Mouse (Mus musculus) stomach, postnatal 0 days (tissue): ENCODE data around the gene Depdc5. TPM values are rescaled to one million over a fixed set of nuclear protein-coding genes. Genes with fewer than 3 reads are reported as not detected.

Experiments
- ATAC-seq: fragments of 200-750 bp; cut with Nextera tagmentation; 2 replicates; pipeline ENCODE4 v1.8.0; 2017; ENCODE audit not compliant: low FRiP score, low TSS enrichment
- DNase-seq: peaks from one replicate; pipeline ENCODE4 v3.0.0-alpha.2; 2016; ENCODE audit warnings: low spot score
- H3K27ac ChIP-seq: fragments of 300-500 bp; sonication (generic); replicated peaks from 2 replicates; pipeline ENCODE4 v1.5.1; 2014; ENCODE audit warnings: mild to moderate bottlenecking, control low read depth
- H3K27me3 ChIP-seq: fragments of 300-500 bp; sonication (generic); 2 replicates; pipeline ENCODE4 v1.6.1; 2014; ENCODE audit warnings: low read length; ENCODE audit not compliant: control insufficient read depth, insufficient read depth
- H3K36me3 ChIP-seq: fragments of 300-500 bp; sonication (generic); 2 replicates; pipeline ENCODE4 v1.6.1; 2014; ENCODE audit warnings: low read length, mixed read lengths; ENCODE audit not compliant: control insufficient read depth, insufficient read depth
- H3K4me1 ChIP-seq: fragments of 300-500 bp; sonication (generic); replicated peaks from 2 replicates; pipeline ENCODE4 v1.6.1; 2014; ENCODE audit warnings: antibody characterized with exemption; ENCODE audit not compliant: control insufficient read depth, insufficient read depth
- H3K4me2 ChIP-seq: fragments of 300-500 bp; sonication (generic); replicated peaks from 2 replicates; pipeline ENCODE4 v1.6.1; 2014; ENCODE audit warnings: low read depth, mild to moderate bottlenecking, control low read depth, moderate library complexity
- H3K4me3 ChIP-seq: fragments of 300-500 bp; sonication (generic); 2 replicates; pipeline ENCODE4 v1.5.1; 2014; ENCODE audit warnings: low read depth, low read length, control low read depth
- H3K9ac ChIP-seq: fragments of 300-500 bp; sonication (generic); 2 replicates; pipeline ENCODE4 v1.6.1; 2014; ENCODE audit warnings: mild to moderate bottlenecking, low read length, control low read depth, mixed read lengths
- H3K9me3 ChIP-seq: fragments of 300-500 bp; sonication (generic); 2 replicates; pipeline ENCODE4 v1.6.1; 2016; ENCODE audit warnings: low read length; ENCODE audit not compliant: control insufficient read depth
- CTCF ChIP-seq: IDR thresholded peaks from 2 replicates; pipeline ENCODE4 v1.5.1; 2016; ENCODE audit warnings: antibody characterized with exemption, low read depth, mild to moderate bottlenecking, moderate library complexity
- EP300 ChIP-seq: optimal IDR thresholded peaks from 2 replicates; pipeline ENCODE3; 2016; ENCODE audit warnings: antibody characterized with exemption
- WGBS: fragments of 180-500 bp; shearing (Covaris S2); extraction: QIAGEN DNeasy Blood & Tissue Kit; methylation state at CpG from one replicate; pipeline ENCODE4 v1.1.7; 2014; 5-methylcytosine and 5-hydroxymethylcytosine counted together
- polyA plus RNA-seq: library from polyadenylated mRNA; unstranded; fragments of >200 nt; fragmentation: Nextera tagmentation; extraction: Ambion mirVana; gene quantifications from 2 replicates; pipeline ENCODE4 v1.2.1, GENCODE M21; 2015

The Depdc5 gene
- polyA plus RNA-seq, 1 experiment from 2014 or later = 4.1 TPM

DNA sequence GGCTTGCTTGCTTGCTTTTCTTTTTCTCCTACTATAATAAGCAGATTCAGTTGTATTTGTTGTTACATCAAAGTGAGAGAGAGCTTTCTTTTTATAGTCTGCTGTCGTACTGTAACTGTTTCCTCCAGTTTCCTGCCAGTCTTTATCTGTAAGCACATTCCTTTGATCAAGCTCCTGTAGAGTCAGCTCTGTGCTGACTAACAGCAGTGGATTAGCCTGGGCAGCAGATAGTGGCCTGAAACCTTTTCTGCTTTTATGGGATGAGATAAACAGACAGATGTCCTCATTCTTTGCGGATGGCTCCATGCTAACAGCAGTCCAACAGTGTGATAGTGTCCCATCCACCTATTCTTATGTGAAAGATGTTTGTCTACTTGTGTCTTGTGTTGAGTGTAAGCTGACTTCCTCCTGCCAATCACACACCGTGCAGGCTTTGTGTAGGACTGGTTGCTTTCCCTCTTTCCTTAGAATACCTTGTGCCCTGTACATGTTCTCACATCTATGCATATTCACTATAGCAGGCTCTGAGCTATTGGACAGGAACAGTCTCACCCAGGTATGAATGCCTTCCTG is 87.3 kb downstream of the Depdc5 start:
- TF ChIP-seq CTCF (no peak), EP300 (no peak)
- H3K4me2 ChIP-seq = no peak overlapping the region
- H3K9me3 ChIP-seq = no peaks in the 10 kb centered on the region
- peaks cover 10% of the 10 kb centered on the region; the same call in 1 of the 2 replicates for H3K36me3 ChIP-seq
- no peak overlapping the region for H3K9ac ChIP-seq
- H3K4me1 ChIP-seq = no peaks in the 10 kb centered on the region
- H3K27me3 ChIP-seq = no peaks in the 10 kb centered on the region
- no peak for DNase-seq
- WGBS = 68% methylated on average over 3 of the region's 3 CpGs
- no peak overlapping the region for H3K4me3 ChIP-seq
- no peak overlapping the region for H3K27ac ChIP-seq
- no peak for ATAC-seq

- ATAC-seq (no peak), DNase-seq (no peak)
- H3K4me2 ChIP-seq = no peak overlapping the region
- H3K27ac ChIP-seq = no peak overlapping the region
- WGBS = 64% methylated on average over 4 of the region's 4 CpGs
- no peak for TF ChIP-seq EP300
- no peak for TF ChIP-seq CTCF
- no peak overlapping the region for H3K9ac ChIP-seq
- no peaks in the 10 kb centered on the region for H3K4me1 ChIP-seq
- no peaks in the 10 kb centered on the region for H3K27me3 ChIP-seq
- no peak overlapping the region for H3K4me3 ChIP-seq
- peaks cover 4% of the 10 kb centered on the region; the same call in 1 of the 2 replicates for H3K36me3 ChIP-seq
- H3K9me3 ChIP-seq = no peaks in the 10 kb centered on the region
These were observed 92.2 kb downstream of the Depdc5 start for GRCm38 (mm10) chr5:32955716-32956115.

DNA sequence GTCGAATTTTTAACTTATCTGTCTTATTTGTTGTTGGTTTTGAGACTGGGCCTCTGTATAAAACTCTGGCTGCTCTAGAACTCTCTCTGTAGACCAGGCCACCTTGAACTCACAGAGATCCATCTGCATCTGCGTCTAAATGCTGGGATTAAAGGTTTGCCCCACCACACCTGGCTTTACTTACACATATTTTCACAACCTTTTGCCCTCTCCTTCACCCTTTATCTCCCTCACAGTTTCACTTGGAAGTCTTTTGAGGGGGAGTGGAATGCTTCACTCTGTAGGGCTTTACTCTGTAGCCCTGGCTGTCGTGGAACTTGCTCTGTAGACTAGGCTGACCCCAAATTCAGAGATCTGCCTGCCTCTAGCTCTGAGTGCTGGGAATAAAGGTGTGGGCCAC is 98.1 kb downstream of the Depdc5 start:
- Histone ChIP-seq H3K4me2 (no peak overlapping the region), H3K4me3 (no peak overlapping the region), H3K27ac (no peak overlapping the region), H3K9me3 (no peaks in the 10 kb centered on the region), H3K9ac (no peak overlapping the region), H3K4me1 (no peaks in the 10 kb centered on the region), H3K27me3 (no peaks in the 10 kb centered on the region), H3K36me3 (peaks cover 9% of the 10 kb centered on the region; the same call in 1 of the 2 replicates)
- TF ChIP-seq EP300 (no peak), CTCF (no peak)
- ATAC-seq (no peak), DNase-seq (no peak)
- 54% methylated on average over 3 of the region's 3 CpGs for WGBS

DNA sequence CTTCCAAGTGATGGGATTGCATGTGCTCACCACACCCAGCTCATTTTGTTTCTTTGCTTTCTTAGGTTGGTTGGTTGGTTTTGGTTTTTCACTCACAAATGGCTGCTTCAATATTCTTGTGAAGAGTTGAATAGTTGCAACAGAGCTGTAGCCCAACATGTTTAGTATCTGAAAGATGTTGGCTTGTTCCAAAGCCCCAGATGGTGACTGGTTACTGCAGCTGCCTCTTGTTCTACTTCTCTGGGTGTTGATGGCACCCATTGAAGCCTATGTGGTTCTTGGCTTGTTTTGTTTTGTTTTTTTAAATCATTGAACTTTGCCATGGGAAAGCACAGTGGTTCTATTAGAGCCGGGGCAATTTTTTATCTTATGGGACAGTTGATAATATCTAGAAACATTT is 99.1 kb downstream of the Depdc5 start:
- no peak overlapping the region for H3K4me2 ChIP-seq
- H3K4me1 ChIP-seq = no peaks in the 10 kb centered on the region
- no peak for TF ChIP-seq EP300
- TF ChIP-seq CTCF = no peak
- H3K9ac ChIP-seq = no peak overlapping the region
- peaks cover 9% of the 10 kb centered on the region; the same call in 1 of the 2 replicates for H3K36me3 ChIP-seq
- no peak overlapping the region for H3K4me3 ChIP-seq
- no peak overlapping the region for H3K27ac ChIP-seq
- DNase-seq (no peak), ATAC-seq (no peak)
- H3K9me3 ChIP-seq = no peaks in the 10 kb centered on the region
- H3K27me3 ChIP-seq = no peaks in the 10 kb centered on the region
- 94% methylated on average over 1 of the region's 1 CpGs for WGBS

- no peak for DNase-seq
- no peaks in the 10 kb centered on the region for H3K27me3 ChIP-seq
- no peak overlapping the region for H3K4me3 ChIP-seq
- H3K4me1 ChIP-seq = no peaks in the 10 kb centered on the region
- no peak overlapping the region for H3K27ac ChIP-seq
- no peak for ATAC-seq
- no peak overlapping the region for H3K9ac ChIP-seq
- H3K36me3 ChIP-seq = no peaks in the 10 kb centered on the region
- TF ChIP-seq CTCF = no peak
- TF ChIP-seq EP300 = no peak
- no peaks in the 10 kb centered on the region for H3K9me3 ChIP-seq
- H3K4me2 ChIP-seq = no peak overlapping the region
- WGBS = 62% methylated on average over 4 of the region's 4 CpGs
These were observed 113.0 kb downstream of the Depdc5 start for GRCm38 (mm10) chr5:32976541-32976940.

DNA sequence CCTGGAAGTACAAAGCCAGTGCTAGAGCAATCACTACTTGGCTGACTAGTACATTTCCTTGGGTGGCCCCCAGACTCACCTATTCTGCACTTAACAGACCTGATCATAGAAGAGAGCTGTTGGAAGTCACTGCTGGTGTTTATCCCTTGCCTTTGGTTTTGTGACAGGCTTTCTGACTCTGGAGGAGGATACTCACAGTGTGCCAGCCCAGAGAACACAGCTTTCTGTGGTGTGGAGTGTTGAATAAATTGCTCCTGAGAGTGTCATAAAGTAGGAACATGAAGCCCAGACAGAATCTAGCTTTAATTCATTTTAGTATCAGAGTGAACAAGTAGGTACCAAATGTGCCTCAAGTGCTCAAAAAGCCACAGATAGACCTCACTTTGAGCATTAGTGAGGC is 113.7 kb downstream of the Depdc5 start:
- Histone ChIP-seq H3K9me3 (no peaks in the 10 kb centered on the region), H3K27ac (no peak overlapping the region), H3K36me3 (no peaks in the 10 kb centered on the region), H3K27me3 (no peaks in the 10 kb centered on the region), H3K4me2 (no peak overlapping the region), H3K9ac (no peak overlapping the region), H3K4me1 (no peaks in the 10 kb centered on the region), H3K4me3 (no peak overlapping the region)
- no peak for TF ChIP-seq CTCF
- no peak for TF ChIP-seq EP300
- DNase-seq = no peak
- ATAC-seq = no peak
